Mouse (Mus musculus) forebrain, embryonic 14.5 days (tissue): Measurements from ENCODE around the gene Kifc1. TPM values are rescaled to one million over a fixed set of nuclear protein-coding genes. Genes with fewer than 3 reads are reported as not detected.

Experiments used
- ATAC-seq: fragments of 200-750 bp; cut with Nextera tagmentation; 2 replicates; pipeline ENCODE4 v1.8.0; 2017; ENCODE audit warnings: mild to moderate bottlenecking, moderate library complexity
- DNase-seq: peaks from one replicate; pipeline ENCODE4 v3.0.0-alpha.2; 2015; ENCODE audit warnings: low spot score
- H3K27ac ChIP-seq: fragments of 300-500 bp; sonication (generic); 2 replicates; pipeline ENCODE4 v1.5.1; 2014; ENCODE audit warnings: low read depth, mild to moderate bottlenecking, control low read depth, low read length, moderate library complexity
- H3K27me3 ChIP-seq: fragments of 300-500 bp; sonication (generic); replicated peaks from 2 replicates; pipeline ENCODE4 v1.6.1; 2014; ENCODE audit warnings: low read length, control low read depth, mixed read lengths; ENCODE audit not compliant: control insufficient read depth, insufficient read depth
- H3K36me3 ChIP-seq: fragments of 300-500 bp; sonication (generic); 2 replicates; pipeline ENCODE4 v1.6.1; 2014; ENCODE audit warnings: low read length, control low read depth; ENCODE audit not compliant: control insufficient read depth, insufficient read depth
- H3K4me1 ChIP-seq: fragments of 300-500 bp; sonication (generic); 2 replicates; pipeline ENCODE4 v1.6.1; 2014; ENCODE audit warnings: antibody characterized with exemption, low read length, control low read depth; ENCODE audit not compliant: control insufficient read depth, insufficient read depth
- H3K4me2 ChIP-seq: fragments of 300-500 bp; sonication (generic); 2 replicates; pipeline ENCODE4 v1.6.1; 2014; ENCODE audit warnings: mild to moderate bottlenecking, control low read depth, low read length
- H3K4me3 ChIP-seq: fragments of 300-500 bp; sonication (generic); 2 replicates; pipeline ENCODE4 v1.5.1; 2014; ENCODE audit warnings: low read depth, low read length, control low read depth
- H3K9ac ChIP-seq: fragments of 300-500 bp; sonication (generic); 2 replicates; pipeline ENCODE4 v1.6.1; 2014; ENCODE audit warnings: mild to moderate bottlenecking, low read length, control low read depth, moderate library complexity
- H3K9me3 ChIP-seq: fragments of 300-500 bp; sonication (generic); replicated peaks from 2 replicates; pipeline ENCODE4 v1.6.1; 2016; ENCODE audit warnings: low read length, control low read depth, mixed read lengths; ENCODE audit not compliant: control insufficient read depth
- WGBS: fragments of 180-500 bp; shearing (Covaris S2); extraction: QIAGEN DNeasy Blood & Tissue Kit; methylation state at CpG from one replicate; pipeline ENCODE4 v1.1.7; 2014; 5-methylcytosine and 5-hydroxymethylcytosine counted together
- polyA plus RNA-seq: library from polyadenylated mRNA; unstranded; fragments of >200 nt; fragmentation: Nextera tagmentation; extraction: Ambion mirVana; gene quantifications from 2 replicates; pipeline ENCODE4 v1.2.1, GENCODE M21; 2014

The Kifc1 gene
- polyA plus RNA-seq, 1 experiment from 2014 or later, result 4.6 TPM

- H3K27ac ChIP-seq, result peak overlapping the region; percentile 94
- peak overlapping the region; percentile 93 for H3K9ac ChIP-seq
- H3K27me3 ChIP-seq, result no peaks in the 10 kb centered on the region
- peak overlapping the region; percentile 82 for H3K4me3 ChIP-seq
- H3K4me1 ChIP-seq, result peaks cover 13% of the 10 kb centered on the region
- H3K4me2 ChIP-seq, result peak overlapping the region; percentile 99
- WGBS, result under 1% methylated on average over 42 of the region's 45 CpGs
- peaks cover 36% of the 10 kb centered on the region for H3K36me3 ChIP-seq
- DNase-seq (peak; percentile 20), ATAC-seq (peak; percentile 10; the same call in 1 of the 2 replicates)
- H3K9me3 ChIP-seq, result no peaks in the 10 kb centered on the region
Measured at GRCm38 (mm10) chr17:33930280-33931158, 40.1 kb upstream of the Kifc1 start.

DNA sequence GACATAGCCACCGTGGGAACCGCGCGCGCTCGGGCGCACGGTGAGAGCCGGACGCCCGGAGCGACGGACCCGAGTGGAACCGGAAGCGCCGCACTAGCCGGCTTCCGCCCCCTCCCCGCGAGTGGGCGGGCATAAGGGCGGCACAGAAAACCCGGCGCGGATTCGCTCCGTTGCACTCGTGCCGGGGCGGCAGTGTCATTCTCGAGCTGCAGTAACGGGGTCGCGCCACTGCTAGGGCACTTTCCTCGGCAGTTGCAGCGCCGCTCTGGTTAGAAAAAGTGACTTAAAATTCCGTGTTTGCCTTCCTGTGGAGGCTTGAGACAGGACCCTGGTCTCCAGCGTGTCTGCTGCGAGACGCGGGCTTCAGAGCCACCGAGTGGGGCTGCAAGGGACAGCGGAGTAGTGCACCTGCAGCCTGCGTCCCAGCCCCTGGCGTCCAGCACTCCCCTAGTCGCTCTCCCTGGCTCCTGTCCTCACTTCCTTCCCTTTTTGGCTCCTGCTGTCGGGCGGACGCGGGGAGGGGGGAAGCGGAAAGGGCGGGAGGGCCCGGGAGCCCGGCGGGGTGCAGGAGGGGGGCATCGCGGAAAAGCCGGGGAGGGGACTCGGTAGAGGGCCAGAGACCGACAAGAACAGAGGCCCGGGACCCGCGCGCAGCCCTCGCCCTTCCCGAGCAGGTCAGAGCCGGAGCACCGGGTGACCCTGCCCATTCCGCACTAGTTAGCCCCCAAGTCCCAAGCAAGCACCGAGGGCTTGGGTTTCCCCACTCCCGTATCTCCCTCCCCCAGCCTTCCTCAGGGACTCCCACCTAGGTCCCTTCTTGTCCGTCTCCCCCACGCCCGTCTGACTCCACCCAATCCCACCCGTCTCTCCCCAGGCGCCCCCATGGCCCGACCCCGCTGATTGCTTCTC, 39.2 kb upstream of the Kifc1 start, which contains the start of gene Rgl2:
Rgl2 (plus strand) TSS at position 173 of the 909 bp plus-strand sequence.
- Histone ChIP-seq H3K27me3 (no peaks in the 10 kb centered on the region), H3K9ac (peak within 1 kb of the TSS; percentile 93), H3K4me3 (peak within 1 kb of the TSS; percentile 82), H3K9me3 (no peaks in the 10 kb centered on the region), H3K27ac (peak within 1 kb of the TSS; percentile 94), H3K4me2 (peak within 1 kb of the TSS; percentile 99), H3K4me1 (peaks cover 13% of the 10 kb centered on the region), H3K36me3 (peaks cover 27% of the 10 kb centered on the region)
- DNase-seq (peak; percentile 96), ATAC-seq (peak; percentile 93)
- WGBS, result under 1% methylated on average over 71 of the region's 80 CpGs

DNA sequence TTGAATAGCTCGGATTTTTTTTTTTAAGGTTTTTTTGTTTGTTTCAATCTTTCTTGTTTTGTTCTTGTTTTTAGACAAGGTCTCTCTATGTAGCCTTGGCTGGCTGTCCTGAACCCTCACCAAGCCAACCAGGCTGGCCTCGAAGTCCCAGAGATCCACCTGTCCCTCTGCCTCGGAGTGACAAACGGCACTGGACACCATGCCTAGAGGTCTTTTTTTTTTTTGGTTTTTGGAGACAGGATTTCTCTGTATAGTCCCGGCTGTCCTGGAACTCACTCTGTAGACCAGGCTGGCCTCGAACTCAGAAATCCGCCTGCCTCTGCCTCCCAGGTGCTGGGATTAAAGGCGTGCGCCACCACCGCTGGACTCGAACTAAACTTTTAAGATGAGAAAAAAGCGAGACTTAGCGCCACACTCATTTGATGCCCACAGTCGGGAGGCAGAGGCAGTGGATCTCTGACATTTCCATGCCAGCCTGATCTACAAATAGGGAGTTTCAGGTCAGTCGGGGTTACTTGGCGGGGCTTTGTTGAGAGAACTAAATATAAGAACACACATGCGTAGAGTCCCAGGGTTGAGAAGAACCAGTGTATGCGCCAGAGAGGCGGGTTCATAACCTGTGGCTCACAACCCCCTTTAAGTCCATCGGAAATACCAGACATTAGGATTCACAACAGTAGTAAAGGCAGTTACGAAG, 37.9 kb upstream of the Kifc1 start:
- WGBS, result 67% methylated on average over 21 of the region's 21 CpGs
- no peak for ATAC-seq
- H3K27ac ChIP-seq, result no peak overlapping the region

DNA sequence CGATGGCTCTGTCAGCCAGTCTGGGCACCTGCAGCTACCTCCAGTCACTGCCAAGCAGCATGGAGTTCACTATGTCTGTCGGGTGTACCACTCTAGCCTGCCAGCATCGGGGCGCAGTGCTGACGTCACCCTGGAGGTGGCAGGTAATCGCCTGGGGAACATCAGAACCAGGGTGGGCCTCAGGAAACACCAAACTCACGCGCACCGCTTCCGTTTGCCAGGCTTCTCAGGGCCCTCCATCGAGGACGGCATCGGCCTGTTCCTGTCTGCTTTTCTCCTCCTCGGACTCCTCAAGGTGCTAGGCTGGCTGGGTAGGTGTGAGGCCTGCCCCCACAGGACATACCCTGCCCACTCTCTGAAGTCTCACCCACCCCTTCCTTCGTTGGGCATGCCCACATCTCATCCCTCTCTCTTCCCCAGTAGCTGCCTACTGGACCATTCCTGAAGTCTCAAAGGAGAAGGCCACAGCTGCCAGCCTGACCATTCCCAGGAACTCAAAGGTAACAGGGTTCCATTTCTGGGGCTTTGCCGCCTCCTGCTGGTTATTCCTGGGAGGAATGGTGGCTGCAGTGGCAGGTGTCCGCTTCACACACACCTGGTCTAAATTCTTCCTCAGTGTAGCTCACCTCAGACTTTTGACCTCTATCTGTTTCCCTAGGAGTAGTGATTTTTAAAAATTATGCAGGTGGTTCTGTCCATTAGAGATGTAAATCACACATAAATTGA, 35.9 kb upstream of the Kifc1 start:
- H3K4me1 ChIP-seq, result peaks cover 12% of the 10 kb centered on the region
- no peaks in the 10 kb centered on the region for H3K27me3 ChIP-seq
- H3K36me3 ChIP-seq, result peaks cover 5% of the 10 kb centered on the region; the same call in 1 of the 2 replicates
- H3K27ac ChIP-seq, result no peak overlapping the region
- H3K9me3 ChIP-seq, result no peaks in the 10 kb centered on the region
- no peak overlapping the region for H3K4me2 ChIP-seq
- 78% methylated on average over 17 of the region's 17 CpGs for whole genome bisulfite sequencing
- no peak for DNase-seq
- H3K4me3 ChIP-seq, result no peak overlapping the region
- H3K9ac ChIP-seq, result no peak overlapping the region
- no peak for ATAC-seq

More for the DNA sequence above, 37.9 kb upstream of the Kifc1 start:
- no peak for DNase-seq
- Histone ChIP-seq H3K9me3 (no peaks in the 10 kb centered on the region), H3K36me3 (peaks cover 19% of the 10 kb centered on the region), H3K4me3 (peak overlapping the region; percentile 82), H3K9ac (peak overlapping the region; percentile 93), H3K4me2 (peak overlapping the region; percentile 99), H3K27me3 (no peaks in the 10 kb centered on the region), H3K4me1 (peaks cover 13% of the 10 kb centered on the region)

DNA sequence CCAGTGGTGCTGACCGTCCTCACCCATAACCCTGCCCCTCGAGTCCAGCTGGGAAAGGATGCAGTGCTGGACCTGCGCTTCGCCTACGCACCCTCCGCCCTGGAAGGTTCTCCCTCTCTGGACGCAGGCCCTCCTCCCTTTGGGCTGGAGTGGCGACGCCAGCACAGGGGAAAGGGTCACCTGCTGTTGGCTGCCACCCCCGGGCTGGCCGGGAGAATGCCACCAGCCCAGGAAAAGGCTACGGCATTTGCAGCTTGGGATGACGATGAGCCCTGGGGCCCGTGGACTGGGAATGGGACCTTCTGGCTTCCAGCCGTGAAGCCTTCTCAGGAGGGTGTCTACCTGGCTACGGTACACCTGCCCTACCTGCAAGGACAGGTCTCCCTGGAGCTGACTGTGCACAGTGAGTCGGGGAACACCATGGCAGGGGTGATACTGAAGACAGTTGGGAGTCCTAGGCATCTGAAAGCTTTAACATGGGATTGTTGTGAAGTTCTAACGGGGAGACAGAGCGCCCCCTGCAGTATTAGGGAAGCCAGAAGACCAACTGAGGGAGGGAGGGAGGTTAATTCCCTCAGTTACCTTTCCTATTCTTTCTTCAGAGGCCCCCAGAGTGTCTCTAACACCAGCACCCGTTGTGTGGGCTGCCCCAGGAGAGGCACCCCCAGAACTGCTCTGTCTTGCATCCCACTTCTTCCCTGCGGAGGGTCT, 35.1 kb upstream of the Kifc1 start:
- Histone ChIP-seq H3K36me3 (peaks cover 5% of the 10 kb centered on the region; the same call in 1 of the 2 replicates), H3K4me1 (peaks cover 6% of the 10 kb centered on the region), H3K27ac (no peak overlapping the region), H3K27me3 (no peaks in the 10 kb centered on the region), H3K4me2 (no peak overlapping the region), H3K9me3 (no peaks in the 10 kb centered on the region), H3K9ac (no peak overlapping the region), H3K4me3 (no peak overlapping the region)
- DNase-seq (no peak), ATAC-seq (no peak)
- WGBS, result 83% methylated on average over 21 of the region's 21 CpGs

- Histone ChIP-seq H3K9me3 (no peaks in the 10 kb centered on the region), H3K4me1 (peaks cover 14% of the 10 kb centered on the region), H3K27ac (no peak overlapping the region), H3K36me3 (peaks cover 5% of the 10 kb centered on the region; the same call in 1 of the 2 replicates), H3K9ac (no peak overlapping the region), H3K27me3 (no peaks in the 10 kb centered on the region), H3K4me2 (no peak overlapping the region), H3K4me3 (no peak overlapping the region)
- WGBS, result 88% methylated on average over 10 of the region's 10 CpGs
- no peak for ATAC-seq
- DNase-seq, result no peak
Measured at GRCm38 (mm10) chr17:33924577-33925283, 34.3 kb upstream of the Kifc1 start.

DNA sequence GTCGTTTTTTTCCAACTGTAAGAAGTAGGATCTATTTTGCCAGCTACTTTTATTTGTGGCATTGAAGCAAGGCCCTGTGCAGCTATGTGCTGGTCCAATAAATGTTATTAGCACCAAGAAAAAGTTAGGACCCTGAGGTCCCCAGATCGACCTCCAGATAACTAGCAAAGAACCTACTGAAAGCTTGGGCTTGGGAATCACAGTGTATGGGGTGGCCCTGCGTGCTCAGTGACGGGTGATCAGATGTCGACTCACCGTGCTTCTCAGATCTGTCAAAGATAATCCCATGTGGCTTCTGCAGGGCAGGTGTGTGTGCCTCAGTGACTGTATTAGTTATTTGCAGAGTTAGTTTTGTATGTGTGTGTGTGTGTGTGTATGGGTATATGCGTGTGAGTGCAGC, 30.9 kb upstream of the Kifc1 start:
- H3K4me2 ChIP-seq, result no peak overlapping the region
- DNase-seq (no peak), ATAC-seq (no peak)
- H3K27me3 ChIP-seq, result no peaks in the 10 kb centered on the region
- H3K9me3 ChIP-seq, result no peaks in the 10 kb centered on the region
- peaks cover 24% of the 10 kb centered on the region for H3K4me1 ChIP-seq
- no peak overlapping the region for H3K9ac ChIP-seq
- peaks cover 5% of the 10 kb centered on the region; the same call in 1 of the 2 replicates for H3K36me3 ChIP-seq
- 86% methylated on average over 7 of the region's 7 CpGs for WGBS
- H3K4me3 ChIP-seq, result no peak overlapping the region
- H3K27ac ChIP-seq, result no peak overlapping the region
